Mouse (Mus musculus) c-Kit-negative CD71-positive TER-119-positive erythroid progenitor cells, embryonic 14.5 days (primary cell): ENCODE measurements around the gene Kdm4a.

Experiments
- DNase-seq: peaks from one replicate; pipeline ENCODE4 v3.0.0-alpha.2; 2013; ENCODE audit warnings: low read depth, low spot score

The Kdm4a gene

DNA sequence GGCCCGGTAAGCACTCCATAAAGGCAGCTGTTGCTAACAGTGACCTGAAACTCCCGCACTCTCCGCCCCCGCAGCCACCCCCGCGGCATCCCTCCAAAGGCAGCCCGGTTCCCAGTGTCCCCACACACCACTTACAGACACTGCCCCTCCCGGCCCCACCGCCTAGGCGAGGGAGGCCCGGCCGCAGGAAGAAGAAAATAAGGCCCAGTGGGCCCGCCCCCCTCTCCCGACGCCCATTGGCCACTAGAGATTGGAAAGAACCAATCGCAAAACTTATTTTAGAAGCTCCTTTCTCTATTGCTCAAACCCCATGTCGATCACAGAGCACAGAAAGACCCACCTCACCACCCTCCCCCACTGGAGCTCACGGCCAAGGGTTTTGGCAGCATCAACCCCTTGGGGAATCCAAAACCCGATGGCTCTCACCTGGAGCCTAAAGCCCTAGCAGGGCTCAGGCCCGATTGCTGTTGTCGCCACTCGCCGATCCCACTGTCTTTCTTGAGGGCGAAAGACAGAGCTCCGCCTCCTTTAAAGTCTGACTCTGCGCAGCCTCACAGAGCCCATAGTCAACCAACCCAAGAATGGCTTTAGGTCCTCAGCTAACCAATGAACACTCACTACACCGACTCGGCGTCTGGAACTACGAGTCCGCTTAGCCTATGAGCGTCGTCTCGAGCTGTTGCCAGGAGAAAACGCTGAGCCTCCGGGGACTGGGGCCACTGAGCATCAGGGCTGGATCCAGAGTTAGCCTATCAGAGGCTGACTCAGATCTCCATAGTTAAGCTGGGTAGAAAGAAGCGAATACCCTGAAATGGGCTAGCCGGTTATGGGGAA is at the start of gene Kdm4a:
TSS of gene Kdm4a (minus strand) at position 577 of the 834 bp plus-strand sequence.
- peak; percentile 96 for DNase-seq

GRCm38 (mm10) chr4:118229035-118229770 is 49.4 kb upstream of the Kdm4a start:
- no peak for DNase-seq

- DNase-seq: no peak
Measured at GRCm38 (mm10) chr4:118227398-118227797, 47.6 kb upstream of the Kdm4a start.

DNA sequence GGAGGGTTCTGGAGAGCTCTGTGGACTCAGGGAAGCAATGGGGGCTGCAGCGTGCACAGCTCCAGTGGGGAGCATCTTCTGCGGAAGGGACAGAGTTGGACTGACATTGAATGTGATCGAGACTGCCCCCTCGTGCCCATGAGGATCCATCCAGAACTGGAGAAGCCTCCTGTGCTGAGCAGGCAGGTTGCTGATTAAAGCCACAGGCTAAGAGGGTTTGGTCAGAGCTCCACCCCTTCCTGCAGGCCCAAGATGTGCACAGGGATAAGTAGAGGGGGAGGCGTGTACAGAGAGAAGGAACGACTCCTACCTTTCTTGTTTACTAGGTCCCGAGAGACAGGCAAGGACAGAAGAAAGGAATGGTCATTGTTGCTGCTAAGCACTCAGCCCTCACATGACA is 41.4 kb upstream of the Kdm4a start:
- DNase-seq: no peak

DNA sequence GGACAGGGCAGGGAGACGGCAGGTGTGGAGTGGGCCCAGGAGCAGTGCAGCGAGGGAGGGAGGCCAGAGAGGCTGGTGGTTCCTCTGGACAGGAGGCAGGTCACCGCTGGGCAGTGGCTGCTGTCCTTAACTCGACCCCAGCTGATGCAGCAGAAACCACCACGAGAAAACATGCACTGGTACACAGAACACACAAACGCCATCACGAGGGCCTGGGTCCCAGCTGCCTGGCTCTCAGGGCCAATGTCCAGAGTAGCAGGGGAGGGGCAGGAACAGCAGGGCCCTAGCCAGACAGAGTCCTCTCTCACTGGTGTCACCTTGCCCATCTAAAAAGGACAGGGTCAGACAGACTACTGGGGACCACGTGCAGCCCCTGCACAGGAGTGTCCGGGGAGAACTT is 40.9 kb upstream of the Kdm4a start:
- DNase-seq: no peak

DNA sequence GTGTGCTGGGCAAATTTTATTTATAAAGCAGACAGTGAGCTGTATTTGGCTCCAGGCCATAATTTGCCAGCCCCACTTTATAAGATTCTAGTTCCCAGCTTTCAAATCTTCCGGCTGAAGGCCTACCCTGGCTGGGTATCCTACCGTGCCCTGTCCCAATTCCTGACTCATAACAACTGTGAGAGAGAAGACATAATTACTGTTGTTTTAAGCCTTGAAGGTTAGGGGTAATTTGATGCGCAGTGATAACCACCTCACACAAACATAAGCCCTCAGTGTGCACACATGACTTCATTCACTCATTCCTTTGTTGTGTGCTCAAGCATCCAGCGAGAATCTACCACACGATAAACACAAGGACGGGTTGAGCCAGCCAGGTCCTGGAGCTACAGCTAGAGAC is 39.6 kb upstream of the Kdm4a start:
- DNase-seq: no peak

DNA sequence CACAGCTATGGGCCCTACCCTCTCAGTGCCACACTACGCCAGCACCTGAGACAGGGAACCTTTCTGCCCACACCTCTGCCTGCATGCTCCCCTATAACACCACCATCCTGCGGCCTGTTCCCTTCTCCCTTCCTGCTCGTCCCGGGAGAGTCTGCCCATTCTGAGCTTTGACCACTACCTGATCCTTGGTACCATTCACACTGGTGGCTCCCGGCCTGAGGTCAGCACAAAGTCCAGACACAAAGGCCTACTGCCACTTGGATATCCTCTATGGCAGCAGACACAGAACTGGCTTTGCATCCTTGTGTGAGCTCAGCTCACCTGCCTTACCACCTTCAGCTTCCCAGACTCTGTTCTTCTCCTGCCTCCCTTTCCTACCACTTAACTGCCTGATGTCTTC is 38.7 kb upstream of the Kdm4a start:
- DNase-seq: no peak

DNA sequence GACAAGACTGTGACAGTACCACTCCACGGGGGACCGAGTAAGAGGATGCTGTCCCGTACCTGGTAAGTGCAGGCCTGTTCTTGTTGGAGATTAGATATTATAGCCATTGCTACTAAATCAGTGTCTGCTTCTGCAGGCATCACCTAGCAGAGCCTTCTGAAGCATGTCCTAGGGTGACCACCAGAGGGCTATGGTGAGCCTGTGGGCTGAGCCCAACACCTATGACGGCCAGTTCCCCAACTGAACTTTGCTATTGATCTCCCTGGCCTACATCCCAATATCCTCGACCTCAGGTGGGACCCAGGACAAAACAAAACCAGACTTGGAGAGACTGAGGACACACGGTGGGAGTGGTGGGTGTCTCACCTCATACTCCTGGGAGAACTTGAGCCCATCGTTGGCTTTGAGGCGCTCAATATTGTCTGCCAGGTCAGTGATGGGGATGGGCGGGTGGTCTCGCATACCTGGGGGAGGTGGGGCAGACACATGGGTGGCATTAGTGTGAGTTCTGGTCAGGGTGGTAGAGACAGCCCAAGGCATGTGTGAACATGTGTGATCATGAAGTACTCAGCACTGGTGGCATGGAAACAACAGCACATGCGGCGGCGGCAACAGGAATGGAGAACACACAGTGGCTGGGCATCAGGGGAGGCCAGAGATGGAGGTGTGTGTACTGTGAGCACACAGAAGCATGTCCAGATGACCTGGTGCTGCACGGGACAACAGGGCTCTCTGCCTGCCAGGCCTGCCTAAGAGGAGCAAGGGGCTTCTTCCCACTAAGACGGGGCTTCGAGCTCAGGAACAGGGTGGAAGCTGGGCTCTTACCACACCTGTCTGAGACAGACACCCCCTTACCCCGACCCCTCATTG is 37.1 kb upstream of the Kdm4a start:
- DNase-seq: no peak

DNA sequence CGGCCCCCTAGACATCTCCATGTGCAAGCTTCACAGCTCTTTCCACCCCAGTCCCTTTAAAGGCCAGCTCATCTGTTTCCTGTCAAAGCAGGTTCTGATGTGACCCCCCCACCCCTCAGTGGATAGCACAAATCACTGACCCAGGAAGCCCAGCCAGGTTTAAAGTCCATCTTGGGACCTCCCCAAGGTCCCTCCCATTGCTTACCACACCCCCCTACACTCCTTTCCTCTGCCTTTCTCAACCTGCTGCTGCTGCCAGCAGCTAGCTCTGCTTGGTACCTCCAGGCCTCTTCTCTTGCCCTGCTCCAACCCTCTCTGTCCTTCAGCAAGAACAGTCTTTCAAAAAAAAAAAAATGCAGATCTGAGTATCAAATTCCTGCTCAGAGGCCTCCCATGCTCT is 35.0 kb upstream of the Kdm4a start:
- DNase-seq: no peak

DNA sequence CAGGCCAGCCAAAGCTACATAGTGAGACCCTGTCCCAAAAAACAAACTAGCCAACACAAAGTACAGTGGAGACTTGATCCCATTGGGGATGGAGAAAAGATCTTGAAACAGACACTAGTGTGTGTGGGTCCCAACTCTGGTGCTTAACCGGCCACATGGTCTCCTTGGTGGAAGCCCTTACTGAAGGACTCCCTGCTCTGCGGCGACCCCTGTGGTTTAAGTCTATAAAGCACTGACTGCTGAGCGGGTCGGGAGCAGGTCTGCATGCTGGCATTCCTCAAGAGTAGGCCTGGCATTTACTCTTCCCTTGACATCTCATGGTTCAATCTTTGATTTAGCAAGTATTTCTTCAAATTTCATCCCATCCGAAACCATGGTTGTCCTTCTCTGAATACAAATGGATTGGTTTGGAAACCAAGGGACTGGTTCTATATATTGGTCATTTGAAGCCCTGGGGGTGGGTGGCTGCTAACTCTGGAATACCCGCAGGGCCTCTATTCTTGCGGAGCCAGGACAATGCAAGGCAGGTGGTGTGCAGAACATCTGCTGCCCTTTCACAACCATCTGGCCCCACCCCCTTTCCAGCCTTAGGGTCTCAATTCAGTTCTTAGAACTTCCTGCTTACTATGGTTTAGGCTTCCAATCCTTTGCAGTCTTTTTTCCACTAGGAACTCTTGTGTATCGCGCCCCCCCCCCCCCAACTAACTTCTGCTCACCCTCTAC is 27.2 kb upstream of the Kdm4a start:
- DNase-seq: no peak

- no peak for DNase-seq
Measured at GRCm38 (mm10) chr4:118205906-118206305, 26.1 kb upstream of the Kdm4a start.

- no peak for DNase-seq
Measured at GRCm38 (mm10) chr4:118199093-118199492, 19.2 kb upstream of the Kdm4a start.

GRCm38 (mm10) chr4:118198606-118199005 is 18.8 kb upstream of the Kdm4a start:
- no peak for DNase-seq

DNA sequence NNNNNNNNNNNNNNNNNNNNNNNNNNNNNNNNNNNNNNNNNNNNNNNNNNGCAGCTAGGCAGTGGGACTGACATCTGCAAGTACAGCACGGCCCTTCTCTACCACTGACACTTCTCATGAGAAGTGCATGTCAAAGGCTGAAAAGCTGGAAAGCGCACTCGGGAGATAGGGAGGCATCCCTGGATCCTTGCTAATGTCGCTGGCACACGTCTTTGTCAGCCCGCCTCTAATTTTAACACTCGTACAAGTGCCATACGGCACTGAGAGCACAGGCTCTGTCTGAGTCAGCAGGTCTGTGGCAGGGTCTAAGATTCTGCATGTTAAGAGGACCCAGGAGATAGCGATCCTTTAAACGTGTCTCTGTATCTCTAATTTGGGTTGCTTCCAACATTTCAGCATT is 16.3 kb upstream of the Kdm4a start:
- no peak for DNase-seq

DNA sequence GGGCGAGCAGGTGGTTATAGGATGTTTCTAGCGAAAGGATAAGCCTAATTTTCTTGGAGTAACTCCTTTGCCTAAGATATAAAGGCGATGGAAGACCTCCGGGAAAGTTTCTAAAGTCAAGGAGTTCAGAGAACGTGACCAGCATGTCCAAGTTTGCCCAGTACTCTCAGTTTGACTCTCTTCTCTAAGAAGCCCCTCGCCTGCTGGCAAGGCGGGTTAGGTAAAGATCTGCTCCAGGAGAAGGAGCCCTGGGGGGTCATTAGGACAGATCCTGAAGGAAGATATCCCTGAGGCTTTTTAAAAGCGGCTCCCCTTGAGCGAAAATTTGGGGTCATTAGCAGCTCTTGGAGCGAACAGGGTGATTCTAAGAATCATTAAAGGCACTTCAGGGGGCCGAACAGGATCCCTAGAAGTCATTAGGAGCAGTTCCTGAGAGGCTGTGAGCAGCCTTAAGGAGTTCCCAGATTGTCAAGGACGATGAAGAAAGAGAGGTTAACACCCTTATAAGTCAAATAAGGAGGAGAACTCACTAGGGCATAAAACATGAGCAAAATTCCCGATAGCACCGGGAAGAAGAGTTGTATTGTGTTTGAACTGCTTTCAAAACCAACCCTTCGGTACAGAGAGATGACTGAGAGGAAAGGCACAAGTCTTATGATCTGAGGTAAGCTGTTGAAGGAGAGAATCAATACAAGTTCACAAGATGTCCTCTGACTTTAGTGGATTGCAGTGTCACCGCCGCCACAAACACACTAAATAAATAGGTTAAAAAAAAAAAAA is 648 bp upstream of the Kdm4a start:
- peak; percentile 12 for DNase-seq

DNA sequence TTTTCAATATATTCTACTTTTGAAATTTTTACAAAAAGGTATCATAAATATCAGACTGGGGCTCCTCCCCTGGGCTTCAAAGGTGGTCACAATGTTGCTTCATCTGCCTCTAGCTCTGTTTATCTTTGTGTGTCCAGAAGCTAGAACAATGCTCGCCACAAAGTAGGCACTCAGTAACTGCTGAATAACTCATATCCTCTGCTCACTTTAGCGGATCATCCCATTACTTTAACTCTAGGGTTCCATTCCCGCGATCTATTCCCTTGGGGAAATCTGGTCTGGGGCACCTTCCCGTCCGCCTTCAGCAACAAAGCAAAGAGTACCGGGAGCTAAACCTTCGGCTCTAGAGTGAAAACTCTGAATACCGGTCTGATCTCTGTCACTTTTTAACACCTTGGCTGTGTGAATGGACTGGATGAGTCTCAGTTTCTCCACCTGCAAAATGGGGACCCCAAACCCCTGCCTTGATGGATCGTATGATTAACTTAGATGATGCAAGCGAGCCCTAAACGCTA is 834 bp downstream of the Kdm4a start:
- DNase-seq: no peak

- no peak for DNase-seq
Measured at GRCm38 (mm10) chr4:118172461-118172860, 7.4 kb downstream of the Kdm4a start.

DNA sequence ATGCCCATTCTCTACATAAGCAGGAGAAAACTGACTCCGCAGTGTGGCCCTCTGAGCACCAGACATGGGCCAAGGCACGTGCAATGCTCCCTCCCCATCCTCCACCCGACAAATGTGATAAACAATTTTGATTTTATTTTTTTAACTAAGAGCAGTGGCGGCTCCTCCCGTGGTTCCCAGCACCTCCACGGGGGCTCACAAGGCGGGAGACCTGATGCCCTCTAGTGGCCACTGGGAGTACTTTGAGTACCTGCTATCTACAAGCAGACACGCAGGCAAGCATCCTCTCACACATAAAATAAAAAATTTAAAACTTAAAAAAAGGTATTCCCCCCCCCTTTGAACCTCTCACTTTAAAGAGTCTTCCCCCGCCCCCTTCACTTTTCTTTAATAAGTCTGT is 8.8 kb downstream of the Kdm4a start:
- DNase-seq: no peak

- DNase-seq: no peak
Measured at GRCm38 (mm10) chr4:118162123-118162522, 17.7 kb downstream of the Kdm4a start.

DNA sequence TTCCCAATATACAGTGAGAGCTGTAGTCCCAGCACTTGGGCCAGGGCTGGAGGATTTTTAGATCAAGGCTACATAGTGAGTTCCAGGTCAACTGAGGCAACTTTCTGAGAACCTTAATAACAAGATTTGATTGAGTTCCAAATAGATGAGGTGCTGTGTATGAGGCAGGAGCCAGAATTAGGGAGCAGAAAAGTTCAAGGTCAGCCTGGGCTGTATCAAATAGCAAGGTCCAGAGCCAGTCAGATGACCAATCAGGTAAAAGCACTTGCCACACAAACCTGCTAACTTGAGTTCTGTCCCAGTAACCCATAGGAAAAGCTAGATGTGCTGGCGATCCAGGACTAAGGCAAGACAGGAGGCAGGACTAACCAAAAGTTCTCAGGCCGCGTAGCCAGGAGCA is 22.2 kb downstream of the Kdm4a start:
- no peak for DNase-seq
